Mouse (Mus musculus) lung, embryonic 14.5 days (tissue): ENCODE measurements at regions not wholly inside any gene's neighbourhood (a gene's known extent, or its start where the extent isn't known, plus 50 kb on each side); places are given as distances from the start of the nearest gene placed in this dataset.
A peak's percentile ranks its signal among the peaks of the same experiment; 100 is the strongest.

ENCODE experiments used
- ATAC-seq: fragments of 200-750 bp; cut with Nextera tagmentation; 2 replicates; pipeline ENCODE4 v1.8.0; 2017; ENCODE audit warnings: mild to moderate bottlenecking, moderate TSS enrichment, moderate library complexity; ENCODE audit not compliant: insufficient read depth
- DNase-seq: peaks from one replicate; pipeline ENCODE4 v3.0.0-alpha.2; 2015
- H3K27ac ChIP-seq: fragments of 300-500 bp; sonication (generic); 2 replicates; pipeline ENCODE4 v1.5.1; 2014; ENCODE audit warnings: low read depth, mild to moderate bottlenecking, moderate library complexity
- H3K27me3 ChIP-seq: fragments of 300-500 bp; sonication (generic); 2 replicates; pipeline ENCODE4 v1.6.1; 2014; ENCODE audit warnings: low read length, control low read depth; ENCODE audit not compliant: insufficient read depth
- H3K36me3 ChIP-seq: fragments of 300-500 bp; sonication (generic); 2 replicates; pipeline ENCODE4 v1.6.1; 2014; ENCODE audit warnings: control low read depth; ENCODE audit not compliant: insufficient read depth
- H3K4me1 ChIP-seq: fragments of 300-500 bp; sonication (generic); 2 replicates; pipeline ENCODE4 v1.6.1; 2014; ENCODE audit warnings: antibody characterized with exemption, control low read depth; ENCODE audit not compliant: insufficient read depth
- H3K4me2 ChIP-seq: fragments of 300-500 bp; sonication (generic); 2 replicates; pipeline ENCODE4 v1.6.1; 2014; ENCODE audit warnings: mild to moderate bottlenecking
- H3K4me3 ChIP-seq: fragments of 300-500 bp; sonication (generic); 2 replicates; pipeline ENCODE4 v1.5.1; 2014; ENCODE audit warnings: low read depth, low read length
- H3K9ac ChIP-seq: fragments of 300-500 bp; sonication (generic); 2 replicates; pipeline ENCODE4 v1.6.1; 2014
- H3K9me3 ChIP-seq: fragments of 300-500 bp; sonication (generic); 2 replicates; pipeline ENCODE4 v1.6.1; 2016; ENCODE audit warnings: low read depth, low read length, control low read depth
- CTCF ChIP-seq: IDR thresholded peaks from 2 replicates; pipeline ENCODE4 v1.5.1; 2016; ENCODE audit warnings: antibody characterized with exemption, low read depth
- WGBS: fragments of 180-500 bp; shearing (Covaris S2); extraction: QIAGEN DNeasy Blood & Tissue Kit; methylation state at CpG from one replicate; pipeline ENCODE4 v1.1.7; 2014; 5-methylcytosine and 5-hydroxymethylcytosine counted together

GRCm38 (mm10) chr7:83111217-83111823 lies 244.2 kb downstream of the Mex3b start:
- 74% methylated on average over 6 of the region's 6 CpGs for WGBS
- DNase-seq (no peak), ATAC-seq (no peak)
- Histone ChIP-seq H3K4me2 (no peak overlapping the region), H3K9ac (no peak overlapping the region), H3K4me1 (no peaks in the 10 kb centered on the region), H3K36me3 (no peaks in the 10 kb centered on the region), H3K27me3 (no peaks in the 10 kb centered on the region), H3K27ac (no peak overlapping the region), H3K9me3 (no peaks in the 10 kb centered on the region), H3K4me3 (no peak overlapping the region)
- no peak for TF ChIP-seq CTCF

- Histone ChIP-seq H3K4me3 (no peak overlapping the region), H3K9ac (no peak overlapping the region), H3K36me3 (no peaks in the 10 kb centered on the region), H3K9me3 (no peaks in the 10 kb centered on the region), H3K4me2 (no peak overlapping the region), H3K4me1 (no peaks in the 10 kb centered on the region), H3K27ac (no peak overlapping the region), H3K27me3 (no peaks in the 10 kb centered on the region)
- 82% methylated on average over 1 of the region's 1 CpGs for WGBS
- no peak for TF ChIP-seq CTCF
- DNase-seq (no peak), ATAC-seq (no peak)
These were observed 249.4 kb downstream of the Mex3b start for GRCm38 (mm10) chr7:83116487-83116886.

GRCm38 (mm10) chr7:83117065-83117464 lies 249.9 kb downstream of the Mex3b start:
- Histone ChIP-seq H3K4me3 (no peak overlapping the region), H3K27ac (no peak overlapping the region), H3K9me3 (no peaks in the 10 kb centered on the region), H3K4me2 (no peak overlapping the region), H3K9ac (no peak overlapping the region), H3K36me3 (no peaks in the 10 kb centered on the region), H3K4me1 (no peaks in the 10 kb centered on the region), H3K27me3 (no peaks in the 10 kb centered on the region)
- no peak for ATAC-seq
- no peak for TF ChIP-seq CTCF
- 71% methylated on average over 3 of the region's 3 CpGs for WGBS
- DNase-seq, result no peak

- peak; percentile 23 for DNase-seq
- H3K4me1 ChIP-seq, result no peaks in the 10 kb centered on the region
- no peak overlapping the region for H3K27ac ChIP-seq
- no peaks in the 10 kb centered on the region for H3K27me3 ChIP-seq
- no peaks in the 10 kb centered on the region for H3K9me3 ChIP-seq
- ATAC-seq, result no peak
- H3K4me2 ChIP-seq, result no peak overlapping the region
- no peak overlapping the region for H3K9ac ChIP-seq
- 0 out of 2 replicates have a peak, but pooled peaks have one; percentile 10 for TF ChIP-seq CTCF
- WGBS, result 75% methylated on average over 4 of the region's 4 CpGs
- no peaks in the 10 kb centered on the region for H3K36me3 ChIP-seq
- H3K4me3 ChIP-seq, result no peak overlapping the region
These were observed 259.1 kb downstream of the Mex3b start for GRCm38 (mm10) chr7:83126196-83126595.

- Histone ChIP-seq H3K9me3 (no peaks in the 10 kb centered on the region), H3K4me2 (no peak overlapping the region), H3K4me3 (no peak overlapping the region), H3K27ac (no peak overlapping the region), H3K36me3 (no peaks in the 10 kb centered on the region), H3K27me3 (no peaks in the 10 kb centered on the region), H3K9ac (no peak overlapping the region), H3K4me1 (no peaks in the 10 kb centered on the region)
- no peak for ATAC-seq
- DNase-seq, result no peak
- 38% methylated on average over 4 of the region's 4 CpGs for WGBS
- no peak for TF ChIP-seq CTCF
These were observed 273.1 kb downstream of the Mex3b start for GRCm38 (mm10) chr7:83140216-83140615.

- 70% methylated on average over 3 of the region's 3 CpGs for WGBS
- ATAC-seq (no peak), DNase-seq (peak; percentile 5)
- Histone ChIP-seq H3K9me3 (no peaks in the 10 kb centered on the region), H3K4me3 (no peak overlapping the region), H3K9ac (no peak overlapping the region), H3K27me3 (no peaks in the 10 kb centered on the region), H3K36me3 (no peaks in the 10 kb centered on the region), H3K4me1 (no peaks in the 10 kb centered on the region), H3K27ac (no peak overlapping the region), H3K4me2 (no peak overlapping the region)
- TF ChIP-seq CTCF, result no peak; the same call in 1 of the 2 replicates
These were observed 273.5 kb downstream of the Mex3b start for GRCm38 (mm10) chr7:83140658-83141057.

GRCm38 (mm10) chr7:83144018-83144417 lies 276.9 kb downstream of the Mex3b start:
- Histone ChIP-seq H3K27me3 (no peaks in the 10 kb centered on the region), H3K9me3 (no peaks in the 10 kb centered on the region), H3K27ac (no peak overlapping the region), H3K4me2 (no peak overlapping the region), H3K4me1 (no peaks in the 10 kb centered on the region), H3K9ac (no peak overlapping the region), H3K4me3 (no peak overlapping the region), H3K36me3 (no peaks in the 10 kb centered on the region)
- ATAC-seq, result no peak
- DNase-seq, result no peak
- TF ChIP-seq CTCF, result no peak
- WGBS, result 60% methylated on average over 5 of the region's 5 CpGs
